ENCODE assay signal across 13 mouse cellular contexts in the genomic region with DNA sequence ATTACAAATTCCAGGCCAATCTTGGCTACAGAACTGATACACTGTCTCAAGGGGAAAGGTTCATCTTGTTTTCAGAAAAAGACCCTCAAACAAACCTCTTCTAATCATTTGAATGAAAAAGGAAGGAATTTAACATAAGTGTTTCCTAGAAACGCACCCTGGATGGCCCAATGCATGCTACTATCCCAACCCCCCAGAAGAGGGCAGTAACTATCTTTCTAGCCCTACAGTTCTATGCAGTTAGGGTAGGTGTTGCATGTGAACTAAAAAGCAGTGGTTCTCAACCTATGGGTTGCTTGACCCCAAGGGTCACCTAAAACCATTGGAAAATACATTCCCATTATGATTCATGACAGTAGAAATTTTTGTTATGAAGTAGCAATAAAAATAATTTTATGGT. TPM values are rescaled to one million over a fixed set of nuclear protein-coding genes. Genes with fewer than 3 reads are reported as not detected.
DNase-seq lines count a peak whose midpoint lies in the region; ATAC-seq and TF ChIP-seq lines count a peak whose summit lies in the region.
"Had no signal": no experiment of that assay in that cellular context is flagged by ENCODE, and none has a peak within 500 bp of the region (broad histone marks: within the 10 kb centered on the region; RNA-seq: fewer than 3 reads in every experiment).

No protein-coding gene starts in this region.

- H3K27ac ChIP-seq in intestine, postnatal 0 days (ENCODE audit: low read depth, low read length) = no peak overlapping the region
- no peak overlapping the region for H3K27ac ChIP-seq in intestine, embryonic 16.5 days (ENCODE audit: low read length)
- no peak overlapping the region for H3K27ac ChIP-seq in cortical plate, adult 2 months (ENCODE audit: insufficient read depth, low read length)
- H3K27ac ChIP-seq in stomach, postnatal 0 days (replicated peaks) = no peak overlapping the region
- H3K27ac ChIP-seq: intestine, embryonic 15.5 days; limb, embryonic 13.5 days had no signal

- no peaks in the 10 kb centered on the region for H3K4me1 ChIP-seq in intestine, postnatal 0 days (replicated peaks; ENCODE audit: control insufficient read depth, insufficient read depth, low read length)
- no peaks in the 10 kb centered on the region for H3K4me1 ChIP-seq in intestine, embryonic 16.5 days (ENCODE audit: control insufficient read depth, insufficient read depth, low read length)
- H3K4me1 ChIP-seq in cortical plate, adult 2 months (ENCODE audit: control insufficient read depth, insufficient read depth, low read length) = no peaks in the 10 kb centered on the region
- no peaks in the 10 kb centered on the region for H3K4me1 ChIP-seq in stomach, postnatal 0 days (replicated peaks; ENCODE audit: control insufficient read depth, insufficient read depth)
- H3K4me1 ChIP-seq: heart, embryonic 12.5 days; intestine, embryonic 15.5 days; limb, embryonic 13.5 days; megakaryocyte, embryonic 14.5 days had no signal

- DNase-seq in lung, postnatal 10 days = peak; percentile 9
- DNase-seq in lung, postnatal 4 days = no peak
- DNase-seq in stomach, postnatal 0 days (ENCODE audit: low spot score) = no peak

- no peak for TF ChIP-seq EP300 in stomach, postnatal 0 days (optimal IDR thresholded peaks at IDR 0.05)

- ATAC-seq in intestine, postnatal 0 days = no peak
- no peak for ATAC-seq in intestine, embryonic 16.5 days
- no peak for ATAC-seq in stomach, postnatal 0 days (ENCODE audit: low FRiP score, low TSS enrichment)
- ATAC-seq in activated CD4-positive, CD25-positive, alpha-beta regulatory T cell, adult 4 months = no peak
- ATAC-seq: intestine, embryonic 15.5 days had no signal

- no peak overlapping the region for H3K9ac ChIP-seq in intestine, postnatal 0 days (ENCODE audit: low read depth, low read length)
- no peak overlapping the region for H3K9ac ChIP-seq in intestine, embryonic 16.5 days (ENCODE audit: low read depth, low read length)
- no peak overlapping the region for H3K9ac ChIP-seq in stomach, postnatal 0 days (ENCODE audit: low read length)
- H3K9ac ChIP-seq: heart, embryonic 12.5 days; intestine, embryonic 15.5 days; limb, embryonic 13.5 days had no signal

- no peak overlapping the region for H3K4me3 ChIP-seq in intestine, postnatal 0 days (ENCODE audit: low read depth, low read length)
- no peak overlapping the region for H3K4me3 ChIP-seq in intestine, embryonic 16.5 days (ENCODE audit: low read length)
- H3K4me3 ChIP-seq in cortical plate, adult 2 months (ENCODE audit: insufficient read depth, low read length) = no peak overlapping the region
- H3K4me3 ChIP-seq in stomach, postnatal 0 days (ENCODE audit: low read depth, low read length) = no peak overlapping the region
- H3K4me3 ChIP-seq: heart, embryonic 12.5 days; intestine, embryonic 15.5 days; limb, embryonic 13.5 days; megakaryocyte, embryonic 14.5 days had no signal

- no peak for TF ChIP-seq POLR2A in cortical plate, adult 2 months (IDR thresholded peaks at IDR 0.05; ENCODE audit: extremely low read depth, insufficient read depth, low read length)

- H3K4me2 ChIP-seq in intestine, postnatal 0 days (replicated peaks; ENCODE audit: low read depth) = no peak overlapping the region
- no peak overlapping the region for H3K4me2 ChIP-seq in intestine, embryonic 16.5 days (ENCODE audit: low read depth, low read length)
- H3K4me2 ChIP-seq in stomach, postnatal 0 days (replicated peaks; ENCODE audit: low read depth) = no peak overlapping the region
- H3K4me2 ChIP-seq: heart, embryonic 12.5 days; intestine, embryonic 15.5 days; limb, embryonic 13.5 days had no signal

- no peaks in the 10 kb centered on the region for H3K27me3 ChIP-seq in intestine, postnatal 0 days (replicated peaks; ENCODE audit: control insufficient read depth, insufficient read depth, low read length)
- H3K27me3 ChIP-seq in intestine, embryonic 16.5 days (replicated peaks; ENCODE audit: control insufficient read depth, insufficient read depth, low read length) = no peaks in the 10 kb centered on the region
- H3K27me3 ChIP-seq in stomach, postnatal 0 days (ENCODE audit: control insufficient read depth, insufficient read depth, low read length) = no peaks in the 10 kb centered on the region
- H3K27me3 ChIP-seq: heart, embryonic 12.5 days; intestine, embryonic 15.5 days; limb, embryonic 13.5 days had no signal

- no peaks in the 10 kb centered on the region for H3K9me3 ChIP-seq in intestine, postnatal 0 days (ENCODE audit: control insufficient read depth)
- no peaks in the 10 kb centered on the region for H3K9me3 ChIP-seq in intestine, embryonic 16.5 days (ENCODE audit: control insufficient read depth, low read length)
- H3K9me3 ChIP-seq in stomach, postnatal 0 days (ENCODE audit: control insufficient read depth, low read length) = no peaks in the 10 kb centered on the region
- H3K9me3 ChIP-seq: G1E; heart, embryonic 12.5 days; intestine, embryonic 15.5 days; limb, embryonic 13.5 days; megakaryocyte, embryonic 14.5 days had no signal

- peak; percentile 58 for TF ChIP-seq CTCF in intestine, postnatal 0 days (IDR thresholded peaks at IDR 0.05; ENCODE audit: low read depth)
- peak; percentile 26; the same call in 1 of the 2 replicates for TF ChIP-seq CTCF in cortical plate, adult 2 months (IDR thresholded peaks at IDR 0.05; ENCODE audit: extremely low read depth, insufficient read depth, low read length)
- TF ChIP-seq CTCF in stomach, postnatal 0 days (IDR thresholded peaks at IDR 0.05; ENCODE audit: low read depth) = peak; percentile 64

- 56% methylated on average over 1 of the region's 1 CpGs for WGBS in intestine, postnatal 0 days
- WGBS in intestine, embryonic 16.5 days = 45% methylated on average over 1 of the region's 1 CpGs
- WGBS in stomach, postnatal 0 days = 44% methylated on average over 1 of the region's 1 CpGs

- no peaks in the 10 kb centered on the region for H3K36me3 ChIP-seq in intestine, postnatal 0 days (ENCODE audit: control insufficient read depth, insufficient read depth)
- H3K36me3 ChIP-seq in intestine, embryonic 16.5 days (ENCODE audit: control insufficient read depth, insufficient read depth, low read length) = no peaks in the 10 kb centered on the region
- H3K36me3 ChIP-seq in stomach, postnatal 0 days (ENCODE audit: control insufficient read depth, insufficient read depth, low read length) = no peaks in the 10 kb centered on the region
- H3K36me3 ChIP-seq: G1E; heart, embryonic 12.5 days; intestine, embryonic 15.5 days; limb, embryonic 13.5 days had no signal

RNA-seq across cellular contexts. Expression of a gene that starts 3.5 kb away (rescaled TPM):
- 0.04 TPM in 1 of 2 replicates, not detected in the other for polyA plus RNA-seq in intestine, postnatal 0 days (2015; fragmentation: Nextera tagmentation; extraction: Ambion mirVana)
- polyA plus RNA-seq in intestine, embryonic 16.5 days (2015; fragmentation: Nextera tagmentation; extraction: Ambion mirVana) = 0.05 TPM in 1 of 2 replicates, not detected in the other
- polyA plus RNA-seq in cortical plate, adult 2 months (2012; rRNA removed) = 0.15 TPM in 2 replicates
- 0.04 TPM in 1 of 2 replicates, not detected in the other for polyA plus RNA-seq in stomach, postnatal 0 days (2015; fragmentation: Nextera tagmentation; extraction: Ambion mirVana)
- polyA plus RNA-seq in activated CD4-positive, CD25-positive, alpha-beta regulatory T cell, adult 4 months (2017; shearing (Covaris generic)) = not detected
- polyA plus RNA-seq: G1E; thymus, postnatal 0 days had no signal
